Mouse (Mus musculus) liver, postnatal 0 days (tissue): ENCODE measurements at regions not wholly inside any gene's neighbourhood (a gene's known extent, or its start where the extent isn't known, plus 50 kb on each side); places are given as distances from the start of the nearest gene placed in this dataset.

Source experiments
- CTCF ChIP-seq: sonication (generic); IDR thresholded peaks from 2 replicates; pipeline ENCODE4 v1.5.1; 2016; ENCODE audit warnings: antibody characterized with exemption, low read depth
- EP300 ChIP-seq: IDR thresholded peaks from 2 replicates; pipeline ENCODE4 v1.6.1; 2016; ENCODE audit warnings: antibody characterized with exemption, low read depth, mild to moderate bottlenecking

GRCm38 (mm10) chr17:45169257-45169994, 264.1 kb downstream of the Cdc5l start:
- TF ChIP-seq CTCF: no peak
- TF ChIP-seq EP300: no peak
